Mouse (Mus musculus): ENCODE measurements at regions not wholly inside any gene's neighbourhood (a gene's known extent, or its start where the extent isn't known, plus 50 kb on each side); places are given as distances from the start of the nearest gene placed in this dataset.

DNA sequence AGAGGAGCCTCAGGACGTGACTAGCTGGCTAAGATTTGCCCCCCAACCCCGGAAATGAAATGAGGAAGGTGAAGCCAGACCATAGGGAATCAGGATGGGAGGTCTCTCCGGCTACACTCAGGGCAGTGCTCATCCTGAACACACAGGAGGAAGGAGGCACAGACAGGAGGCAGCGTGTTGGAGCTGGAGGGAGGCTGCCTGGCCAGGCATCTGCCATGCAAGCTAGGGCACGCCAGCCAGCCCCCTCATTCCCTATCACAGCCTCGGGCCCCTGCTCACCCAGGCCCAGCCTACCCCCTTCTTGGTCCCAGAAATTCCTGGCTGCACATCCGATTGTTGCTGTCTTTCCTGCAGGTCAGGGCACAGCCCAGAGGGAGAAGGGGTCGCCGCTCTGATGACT, 63.7 kb downstream of the Gm5294 start:
- TF ChIP-seq CTCF (IDR thresholded peaks at IDR 0.05 in 2 of 3, conservative IDR thresholded peaks at IDR 0.05 in 1 of 3; ENCODE audit: control insufficient read depth in 1 of 3, insufficient read depth in 1 of 3, low read depth in 2 of 3, low read length in 3 of 3, poor library complexity in 1 of 3, severe bottlenecking in 1 of 3) (no peak), MAFK (IDR thresholded peaks at IDR 0.05; ENCODE audit: borderline replicate concordance, low read depth, low read length) (no peak), CHD1 (IDR thresholded peaks at IDR 0.05; ENCODE audit: low read depth, low read length) (no peak), ELF1 (IDR thresholded peaks at IDR 0.05; ENCODE audit: low read depth, low read length) (no peak)

Data from MEL (cell line).